In the genomic region with DNA sequence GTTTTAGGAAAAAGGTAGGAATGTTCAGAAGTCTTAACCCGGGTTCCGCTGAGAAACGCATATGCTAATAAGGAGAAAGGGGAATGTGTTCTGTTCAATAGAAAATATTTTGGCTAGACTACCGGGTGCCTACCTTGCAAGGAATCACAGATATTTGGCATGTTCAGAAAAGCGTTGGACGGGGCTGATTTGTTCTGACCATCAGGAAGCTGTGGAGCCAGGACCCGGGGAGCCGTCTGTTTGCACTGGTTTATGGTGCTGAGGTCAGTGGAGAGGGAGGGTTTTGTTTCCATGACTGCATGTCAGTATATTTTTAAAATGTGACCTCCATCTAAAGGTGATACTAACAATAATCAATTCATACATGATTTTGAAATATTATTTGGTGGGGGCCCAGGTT, we compare ENCODE assay signal across 11 mouse cellular contexts. TPM values are rescaled to one million over a fixed set of nuclear protein-coding genes. Genes with fewer than 3 reads are reported as not detected.
DNase-seq lines count a peak whose midpoint lies in the region; ATAC-seq and TF ChIP-seq lines count a peak whose summit lies in the region.
"Had no signal": no experiment of that assay in that cellular context is flagged by ENCODE, and none has a peak within 500 bp of the region (broad histone marks: within the 10 kb centered on the region; RNA-seq: fewer than 3 reads in every experiment).

No protein-coding gene starts in this region.

- H3K4me2 ChIP-seq in heart, embryonic 15.5 days: no peak overlapping the region
- H3K4me2 ChIP-seq in embryonic facial prominence, embryonic 15.5 days (replicated peaks): no peak overlapping the region
- peak overlapping the region; percentile 23 for H3K4me2 ChIP-seq in hindbrain, embryonic 14.5 days (replicated peaks)
- no peak overlapping the region for H3K4me2 ChIP-seq in midbrain, postnatal 0 days (ENCODE audit: low read depth, low read length, poor library complexity, severe bottlenecking)

- no peaks in the 10 kb centered on the region; the same call in 1 of the 2 replicates for H3K27me3 ChIP-seq in heart, embryonic 15.5 days
- no peaks in the 10 kb centered on the region for H3K27me3 ChIP-seq in embryonic facial prominence, embryonic 15.5 days
- H3K27me3 ChIP-seq in hindbrain, embryonic 14.5 days (ENCODE audit: control insufficient read depth, insufficient read depth, low read length): no peaks in the 10 kb centered on the region
- H3K27me3 ChIP-seq in midbrain, postnatal 0 days (ENCODE audit: insufficient read depth, low read length): no peaks in the 10 kb centered on the region

- no peak overlapping the region for H3K4me3 ChIP-seq in heart, embryonic 15.5 days
- no peak overlapping the region for H3K4me3 ChIP-seq in embryonic facial prominence, embryonic 15.5 days (replicated peaks)
- H3K4me3 ChIP-seq in hindbrain, embryonic 14.5 days (replicated peaks; ENCODE audit: low read length): no peak overlapping the region
- no peak overlapping the region for H3K4me3 ChIP-seq in midbrain, postnatal 0 days (ENCODE audit: low read depth, low read length)
- H3K4me3 ChIP-seq: myocyte had no signal

- no peak overlapping the region for H3K9ac ChIP-seq in heart, embryonic 15.5 days
- no peak overlapping the region for H3K9ac ChIP-seq in embryonic facial prominence, embryonic 15.5 days
- no peak overlapping the region for H3K9ac ChIP-seq in hindbrain, embryonic 14.5 days
- no peak overlapping the region for H3K9ac ChIP-seq in midbrain, postnatal 0 days (replicated peaks; ENCODE audit: low read length, poor library complexity, severe bottlenecking)
- H3K9ac ChIP-seq: liver, postnatal 0 days had no signal

- no peak for ATAC-seq in heart, embryonic 15.5 days (replicated peaks; ENCODE audit: insufficient number of reproducible peaks, insufficient read depth, low FRiP score, low read depth)
- ATAC-seq in embryonic facial prominence, embryonic 15.5 days (ENCODE audit: insufficient number of reproducible peaks, low FRiP score, low TSS enrichment, low read depth): no peak
- no peak for ATAC-seq in hindbrain, embryonic 14.5 days (ENCODE audit: low FRiP score)
- ATAC-seq in midbrain, postnatal 0 days (ENCODE audit: low FRiP score): no peak
- ATAC-seq: liver, postnatal 0 days had no signal

- 0 out of 2 replicates have a peak overlapping the region, but pooled peaks have one; percentile 42 for H3K27ac ChIP-seq in heart, embryonic 15.5 days
- 0 out of 2 replicates have a peak overlapping the region, but pooled peaks have one; percentile 51 for H3K27ac ChIP-seq in embryonic facial prominence, embryonic 15.5 days (replicated peaks)
- H3K27ac ChIP-seq in hindbrain, embryonic 14.5 days: peak overlapping the region; percentile 72
- H3K27ac ChIP-seq in midbrain, postnatal 0 days (ENCODE audit: low read depth, low read length): peak overlapping the region; percentile 3; the same call in 1 of the 2 replicates

- intact Hi-C loops in heart, postnatal 25 days (cut with DNase I): no loop called here

- peaks cover 3% of the 10 kb centered on the region; the same call in 1 of the 2 replicates for H3K4me1 ChIP-seq in heart, embryonic 15.5 days (replicated peaks)
- 0 out of 2 replicates have a peak, but pooled peaks cover 3% of the 10 kb centered on the region for H3K4me1 ChIP-seq in embryonic facial prominence, embryonic 15.5 days
- peaks cover 21% of the 10 kb centered on the region; the same call in 1 of the 2 replicates for H3K4me1 ChIP-seq in hindbrain, embryonic 14.5 days (replicated peaks; ENCODE audit: control insufficient read depth, insufficient read depth, low read length)
- no peaks in the 10 kb centered on the region for H3K4me1 ChIP-seq in midbrain, postnatal 0 days (ENCODE audit: insufficient read depth, low read length)

- no peak for DNase-seq in heart, postnatal 25 days (ENCODE audit: low spot score)
- DNase-seq in hindbrain, embryonic 14.5 days (ENCODE audit: low spot score): no peak
- no peak for DNase-seq in midbrain, postnatal 0 days (ENCODE audit: low spot score)
- DNase-seq in retina, embryonic 14.5 days (ENCODE audit: low spot score): no peak
- no peak for DNase-seq in spleen, postnatal 10 days (ENCODE audit: low spot score in 2 of 2)
- DNase-seq in layer of hippocampus, adult 18-20 months (ENCODE audit: low spot score in 2 of 2): no peak
- DNase-seq: gastrocnemius, postnatal 25 days; liver, postnatal 0 days had no signal

- no peaks in the 10 kb centered on the region for H3K9me3 ChIP-seq in heart, embryonic 15.5 days (replicated peaks)
- no peaks in the 10 kb centered on the region for H3K9me3 ChIP-seq in embryonic facial prominence, embryonic 15.5 days (replicated peaks)
- H3K9me3 ChIP-seq in hindbrain, embryonic 14.5 days (ENCODE audit: control insufficient read depth, low read length): no peaks in the 10 kb centered on the region
- no peaks in the 10 kb centered on the region for H3K9me3 ChIP-seq in midbrain, postnatal 0 days (ENCODE audit: low read length)

- 70% methylated on average over 8 of the region's 8 CpGs for WGBS in heart, embryonic 15.5 days
- WGBS in embryonic facial prominence, embryonic 15.5 days: 71% methylated on average over 8 of the region's 8 CpGs
- 42% methylated on average over 8 of the region's 8 CpGs for WGBS in hindbrain, embryonic 14.5 days
- 44% methylated on average over 8 of the region's 8 CpGs for WGBS in midbrain, postnatal 0 days

- no peaks in the 10 kb centered on the region for H3K36me3 ChIP-seq in heart, embryonic 15.5 days
- no peaks in the 10 kb centered on the region for H3K36me3 ChIP-seq in embryonic facial prominence, embryonic 15.5 days
- H3K36me3 ChIP-seq in hindbrain, embryonic 14.5 days (replicated peaks; ENCODE audit: control insufficient read depth, insufficient read depth): no peaks in the 10 kb centered on the region
- H3K36me3 ChIP-seq in midbrain, postnatal 0 days (ENCODE audit: insufficient read depth, low read length): no peaks in the 10 kb centered on the region

- no peak for TF ChIP-seq CTCF in midbrain, postnatal 0 days (IDR thresholded peaks at IDR 0.05)

RNA-seq across cellular contexts. Expression of a gene that starts 43.5 kb away (rescaled TPM):
- polyA plus RNA-seq in heart, embryonic 15.5 days (2015; fragmentation: Nextera tagmentation; extraction: Ambion mirVana): 0.81 and 0.82 TPM in 2 replicates
- total RNA-seq in heart, postnatal 25 days (2021): 1 to 10 TPM in 1 of 2 experiments, under 1 TPM in 1; 0.18 to 1.5 TPM
- 3.5 and 4.1 TPM in 2 replicates for polyA plus RNA-seq in embryonic facial prominence, embryonic 15.5 days (2015; fragmentation: Nextera tagmentation; extraction: Ambion mirVana)
- polyA plus RNA-seq in hindbrain, embryonic 14.5 days (2014; fragmentation: Nextera tagmentation; extraction: Ambion mirVana): 25.9 and 31.5 TPM in 2 replicates
- total RNA-seq in midbrain, postnatal 0 days (2014; rRNA removed): 53.8 and 58.7 TPM in 2 replicates
- 30.0 and 34.2 TPM in 2 replicates for polyA plus RNA-seq in midbrain, postnatal 0 days (2015; fragmentation: Nextera tagmentation; extraction: Ambion mirVana)
- total RNA-seq in layer of hippocampus, adult 18-20 months (2021): 10 to 100 TPM; 23.5 to 24.8 TPM

Comparison
In these comparisons a context has a peak if more than half of its experiments do, and no peak if none do; other contexts are left out.
1. H3K27ac ChIP-seq: peak in every context shown above with its lines; median percentile 72 in hindbrain, embryonic 14.5 days; 51 in embryonic facial prominence, embryonic 15.5 days; 42 in heart, embryonic 15.5 days; 3 in midbrain, postnatal 0 days.